Mouse (Mus musculus): ENCODE measurements around the gene Arhgap17. TPM values are rescaled to one million over a fixed set of nuclear protein-coding genes. Genes with fewer than 3 reads are reported as not detected.

Arhgap17 gene
- polyA plus RNA-seq, 1 experiment from 2014 or later: 20.3 TPM

DNA sequence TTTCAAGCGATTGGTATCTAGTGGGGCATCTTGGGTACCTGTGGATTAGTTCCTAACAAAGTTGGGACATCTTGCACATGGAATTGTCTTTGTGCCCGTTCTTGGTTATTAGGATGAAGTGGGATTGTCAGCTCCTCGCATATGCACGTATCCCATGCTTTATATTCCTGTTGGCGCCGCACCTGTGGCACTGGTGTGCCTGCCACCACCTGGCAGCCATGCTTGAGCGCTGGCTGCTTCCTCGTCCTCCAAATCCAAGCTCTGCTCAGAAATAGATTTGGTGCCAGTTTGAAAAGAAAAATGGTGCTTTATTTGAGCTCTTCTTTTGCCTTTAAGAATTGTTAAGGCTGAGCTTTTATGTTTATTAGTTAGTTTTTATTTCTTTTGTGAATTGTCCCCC is 28.2 kb upstream of the Arhgap17 start:
- Histone ChIP-seq H3K36me3 (peaks cover 32% of the 10 kb centered on the region; the same call in 1 of the 2 replicates), H3K27ac (no peak overlapping the region), H3K4me2 (no peak overlapping the region), H3K27me3 (no peaks in the 10 kb centered on the region), H3K9ac (replicated peaks) (no peak overlapping the region), H3K4me3 (replicated peaks) (no peak overlapping the region), H3K4me1 (replicated peaks) (no peaks in the 10 kb centered on the region), H3K9me3 (no peaks in the 10 kb centered on the region)
- no peak for ATAC-seq (ENCODE audit: insufficient number of reproducible peaks, insufficient read depth, low FRiP score, low TSS enrichment, low read depth)
- WGBS: 87% methylated on average over 8 of the region's 8 CpGs

DNA sequence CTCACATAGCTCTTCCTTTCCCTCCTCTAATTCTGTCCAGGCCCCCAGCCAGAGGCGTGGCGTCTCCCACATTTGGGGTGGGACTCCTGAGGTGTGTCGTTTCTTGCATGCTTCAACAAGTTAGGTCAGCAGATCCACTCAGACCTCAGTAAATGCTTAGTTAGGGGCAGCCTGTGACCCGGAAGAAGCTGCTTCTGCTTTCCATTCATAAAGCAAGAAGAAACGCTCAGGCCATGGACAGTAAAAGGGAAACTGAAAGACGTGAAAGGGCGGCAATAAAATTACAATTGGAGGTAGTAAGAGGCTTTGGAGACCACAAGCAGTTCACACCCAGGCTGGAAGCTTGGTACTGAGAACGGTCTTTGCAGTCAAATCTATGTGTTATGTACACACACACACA is 27.7 kb upstream of the Arhgap17 start:
- Histone ChIP-seq H3K9ac (replicated peaks) (no peak overlapping the region), H3K9me3 (no peaks in the 10 kb centered on the region), H3K27ac (no peak overlapping the region), H3K36me3 (peaks cover 29% of the 10 kb centered on the region), H3K4me2 (no peak overlapping the region), H3K4me1 (replicated peaks) (no peaks in the 10 kb centered on the region), H3K27me3 (no peaks in the 10 kb centered on the region), H3K4me3 (replicated peaks) (no peak overlapping the region)
- 72% methylated on average over 8 of the region's 8 CpGs for WGBS
- no peak for ATAC-seq (ENCODE audit: insufficient number of reproducible peaks, insufficient read depth, low FRiP score, low TSS enrichment, low read depth)

GRCm38 (mm10) chr7:123396900-123397299 is 27.2 kb upstream of the Arhgap17 start:
- ATAC-seq (ENCODE audit: insufficient number of reproducible peaks, insufficient read depth, low FRiP score, low TSS enrichment, low read depth): no peak
- H3K9me3 ChIP-seq: no peaks in the 10 kb centered on the region
- H3K27me3 ChIP-seq: no peaks in the 10 kb centered on the region
- H3K36me3 ChIP-seq: peaks cover 29% of the 10 kb centered on the region
- no peaks in the 10 kb centered on the region for H3K4me1 ChIP-seq (replicated peaks)
- no peak overlapping the region for H3K27ac ChIP-seq
- H3K4me2 ChIP-seq: no peak overlapping the region
- no peak overlapping the region for H3K9ac ChIP-seq (replicated peaks)
- 92% methylated on average over 5 of the region's 5 CpGs for WGBS
- no peak overlapping the region for H3K4me3 ChIP-seq (replicated peaks)

DNA sequence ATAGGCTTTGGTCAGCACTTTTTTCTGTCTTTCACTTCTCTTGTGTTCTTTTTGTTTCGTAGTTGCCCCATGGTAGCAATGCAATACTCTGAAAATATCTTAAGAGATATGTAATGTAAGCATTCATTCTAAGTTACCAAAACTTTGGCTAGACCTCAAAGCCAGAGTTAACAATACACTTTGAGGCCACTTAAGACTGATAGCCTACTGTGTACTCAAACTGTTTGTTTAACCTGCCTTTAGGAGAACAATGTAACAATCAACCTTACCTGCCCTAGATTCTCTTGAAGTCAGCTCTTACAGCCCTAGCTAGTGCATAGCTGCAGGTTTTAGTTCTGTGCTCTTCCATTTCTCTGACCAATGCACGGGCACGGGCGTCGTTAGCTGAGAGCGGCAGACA is 24.6 kb upstream of the Arhgap17 start:
- no peak overlapping the region for H3K4me3 ChIP-seq (replicated peaks)
- no peak overlapping the region for H3K9ac ChIP-seq (replicated peaks)
- H3K9me3 ChIP-seq: no peaks in the 10 kb centered on the region
- peaks cover 29% of the 10 kb centered on the region for H3K36me3 ChIP-seq
- ATAC-seq (ENCODE audit: insufficient number of reproducible peaks, insufficient read depth, low FRiP score, low TSS enrichment, low read depth): no peak
- H3K4me1 ChIP-seq (replicated peaks): no peaks in the 10 kb centered on the region
- H3K27me3 ChIP-seq: no peaks in the 10 kb centered on the region
- no peak overlapping the region for H3K4me2 ChIP-seq
- no peak overlapping the region for H3K27ac ChIP-seq
- WGBS: 92% methylated on average over 6 of the region's 6 CpGs

GRCm38 (mm10) chr7:123389686-123390280 is 20.1 kb upstream of the Arhgap17 start:
- H3K4me3 ChIP-seq (replicated peaks): no peak overlapping the region
- no peak overlapping the region for H3K4me2 ChIP-seq
- WGBS: 77% methylated on average over 6 of the region's 6 CpGs
- no peaks in the 10 kb centered on the region for H3K9me3 ChIP-seq
- H3K9ac ChIP-seq (replicated peaks): no peak overlapping the region
- no peaks in the 10 kb centered on the region for H3K27me3 ChIP-seq
- H3K27ac ChIP-seq: no peak overlapping the region
- no peaks in the 10 kb centered on the region for H3K4me1 ChIP-seq (replicated peaks)
- no peak for ATAC-seq (ENCODE audit: insufficient number of reproducible peaks, insufficient read depth, low FRiP score, low TSS enrichment, low read depth)
- H3K36me3 ChIP-seq: peaks cover 57% of the 10 kb centered on the region

DNA sequence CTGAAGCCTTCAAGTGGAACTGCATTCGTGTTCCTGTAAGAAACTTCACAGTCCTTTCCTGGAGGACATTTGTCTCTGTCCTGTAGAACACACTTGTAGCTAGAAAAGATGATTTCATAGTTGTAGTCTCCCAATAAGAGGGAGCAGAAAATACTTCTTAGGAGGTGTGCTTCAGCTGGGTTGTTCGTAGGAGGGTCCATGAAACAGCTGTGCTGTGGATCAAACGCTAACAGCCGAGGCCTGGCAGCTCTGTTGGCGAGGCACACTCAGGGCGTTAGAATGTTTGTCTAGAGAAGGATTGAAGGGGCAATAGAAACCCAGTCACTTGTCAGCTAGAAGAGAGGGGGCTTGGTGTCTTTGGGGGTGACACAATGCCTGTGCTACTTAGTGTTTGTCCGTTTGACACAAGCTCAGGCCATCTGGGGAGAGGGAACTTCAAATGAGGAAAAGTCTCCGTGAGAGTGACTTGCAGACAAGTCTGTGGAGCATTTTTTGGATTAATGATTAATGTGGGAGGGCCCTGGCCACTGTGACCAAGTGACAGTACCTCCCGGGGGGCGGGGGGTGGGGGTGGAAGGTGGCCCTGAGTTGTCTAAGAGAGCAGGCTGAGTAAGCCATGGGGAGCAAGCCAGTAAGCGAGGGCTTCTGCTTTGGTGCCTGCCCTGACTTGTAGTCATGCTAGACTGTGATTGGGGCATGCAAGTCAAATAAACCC is 16.1 kb upstream of the Arhgap17 start:
- no peak overlapping the region for H3K4me2 ChIP-seq
- H3K27ac ChIP-seq: no peak overlapping the region
- H3K27me3 ChIP-seq: no peaks in the 10 kb centered on the region
- ATAC-seq (ENCODE audit: insufficient number of reproducible peaks, insufficient read depth, low FRiP score, low TSS enrichment, low read depth): no peak
- whole genome bisulfite sequencing: 78% methylated on average over 11 of the region's 11 CpGs
- no peak overlapping the region for H3K4me3 ChIP-seq (replicated peaks)
- peaks cover 38% of the 10 kb centered on the region for H3K36me3 ChIP-seq
- no peaks in the 10 kb centered on the region for H3K4me1 ChIP-seq (replicated peaks)
- H3K9ac ChIP-seq (replicated peaks): no peak overlapping the region
- H3K9me3 ChIP-seq: no peaks in the 10 kb centered on the region

DNA sequence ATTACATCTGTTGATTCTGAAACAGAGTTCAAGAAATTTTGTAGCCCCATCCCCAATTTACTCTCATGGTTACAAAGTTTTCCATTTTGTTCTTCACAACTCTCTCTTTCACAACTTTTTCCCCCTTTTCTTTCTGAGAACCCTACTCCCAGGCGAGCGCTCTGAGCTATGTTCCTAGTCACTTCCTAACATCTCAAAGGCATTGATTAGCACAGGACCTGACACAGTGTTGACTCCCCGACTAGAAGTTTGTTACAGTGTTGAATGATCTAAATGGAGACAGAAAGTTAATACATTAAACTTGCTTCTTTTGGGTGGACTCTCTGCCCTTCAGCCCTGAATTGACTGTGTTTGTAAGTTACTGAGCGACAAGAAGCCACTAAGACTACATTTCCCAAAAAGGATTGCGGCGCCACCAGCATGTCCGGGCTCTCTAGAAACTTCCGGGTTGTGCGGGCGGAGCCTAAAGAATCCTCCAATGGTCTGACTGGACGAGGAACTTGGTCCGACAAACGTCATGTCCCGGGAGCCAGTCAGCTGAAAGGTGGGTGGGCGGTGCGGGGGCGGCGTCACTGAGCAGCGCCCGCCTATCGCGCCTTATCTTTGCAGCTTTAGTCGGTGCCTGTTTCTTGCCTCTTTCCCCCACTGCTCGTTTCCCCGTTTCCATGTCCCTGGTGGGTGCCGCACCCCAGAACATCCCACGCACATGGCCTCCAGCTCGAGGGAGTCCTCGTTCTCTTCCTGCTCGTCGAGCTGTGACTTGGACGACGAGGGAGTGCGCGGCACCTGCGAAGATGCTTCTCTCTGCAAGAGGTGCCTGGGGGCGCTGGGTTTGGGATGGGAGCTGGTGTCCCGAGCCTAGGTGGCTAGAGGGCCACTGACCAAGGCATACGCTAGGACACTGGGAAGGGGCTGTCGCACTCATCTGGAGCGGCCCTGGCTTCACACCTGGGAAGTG is 8.0 kb upstream of the Arhgap17 start:
- H3K9me3 ChIP-seq: no peaks in the 10 kb centered on the region
- no peaks in the 10 kb centered on the region for H3K36me3 ChIP-seq
- no peaks in the 10 kb centered on the region for H3K27me3 ChIP-seq
- H3K9ac ChIP-seq (replicated peaks): peak overlapping the region; percentile 76
- ATAC-seq (ENCODE audit: insufficient number of reproducible peaks, insufficient read depth, low FRiP score, low TSS enrichment, low read depth): peak; percentile 99
- 4% methylated on average over 41 of the region's 41 CpGs for WGBS
- peak overlapping the region; percentile 89 for H3K4me2 ChIP-seq
- H3K4me1 ChIP-seq (replicated peaks): peaks cover 16% of the 10 kb centered on the region
- H3K4me3 ChIP-seq (replicated peaks): peak overlapping the region; percentile 87
- no peak overlapping the region for H3K27ac ChIP-seq

- no peak overlapping the region for H3K9ac ChIP-seq (replicated peaks)
- no peak for ATAC-seq (ENCODE audit: insufficient number of reproducible peaks, insufficient read depth, low FRiP score, low TSS enrichment, low read depth)
- no peaks in the 10 kb centered on the region for H3K36me3 ChIP-seq
- 63% methylated on average over 3 of the region's 3 CpGs for WGBS
- H3K9me3 ChIP-seq: no peaks in the 10 kb centered on the region
- H3K4me2 ChIP-seq: no peak overlapping the region
- peaks cover 25% of the 10 kb centered on the region for H3K4me1 ChIP-seq (replicated peaks)
- no peaks in the 10 kb centered on the region for H3K27me3 ChIP-seq
- no peak overlapping the region for H3K27ac ChIP-seq
- H3K4me3 ChIP-seq (replicated peaks): no peak overlapping the region
Measured at GRCm38 (mm10) chr7:123371501-123371900, 1.8 kb upstream of the Arhgap17 start.

- Histone ChIP-seq H3K27me3 (no peaks in the 10 kb centered on the region), H3K4me1 (replicated peaks) (peaks cover 25% of the 10 kb centered on the region), H3K36me3 (no peaks in the 10 kb centered on the region), H3K4me3 (replicated peaks) (peak overlapping the region; percentile 74), H3K9ac (replicated peaks) (peak overlapping the region; percentile 71; the same call in 1 of the 2 replicates), H3K4me2 (peak overlapping the region; percentile 78), H3K27ac (peak overlapping the region; percentile 92), H3K9me3 (no peaks in the 10 kb centered on the region)
- ATAC-seq (ENCODE audit: insufficient number of reproducible peaks, insufficient read depth, low FRiP score, low TSS enrichment, low read depth): no peak
- WGBS: 43% methylated on average over 9 of the region's 9 CpGs
Measured at GRCm38 (mm10) chr7:123370700-123371099, 985 bp upstream of the Arhgap17 start.

DNA sequence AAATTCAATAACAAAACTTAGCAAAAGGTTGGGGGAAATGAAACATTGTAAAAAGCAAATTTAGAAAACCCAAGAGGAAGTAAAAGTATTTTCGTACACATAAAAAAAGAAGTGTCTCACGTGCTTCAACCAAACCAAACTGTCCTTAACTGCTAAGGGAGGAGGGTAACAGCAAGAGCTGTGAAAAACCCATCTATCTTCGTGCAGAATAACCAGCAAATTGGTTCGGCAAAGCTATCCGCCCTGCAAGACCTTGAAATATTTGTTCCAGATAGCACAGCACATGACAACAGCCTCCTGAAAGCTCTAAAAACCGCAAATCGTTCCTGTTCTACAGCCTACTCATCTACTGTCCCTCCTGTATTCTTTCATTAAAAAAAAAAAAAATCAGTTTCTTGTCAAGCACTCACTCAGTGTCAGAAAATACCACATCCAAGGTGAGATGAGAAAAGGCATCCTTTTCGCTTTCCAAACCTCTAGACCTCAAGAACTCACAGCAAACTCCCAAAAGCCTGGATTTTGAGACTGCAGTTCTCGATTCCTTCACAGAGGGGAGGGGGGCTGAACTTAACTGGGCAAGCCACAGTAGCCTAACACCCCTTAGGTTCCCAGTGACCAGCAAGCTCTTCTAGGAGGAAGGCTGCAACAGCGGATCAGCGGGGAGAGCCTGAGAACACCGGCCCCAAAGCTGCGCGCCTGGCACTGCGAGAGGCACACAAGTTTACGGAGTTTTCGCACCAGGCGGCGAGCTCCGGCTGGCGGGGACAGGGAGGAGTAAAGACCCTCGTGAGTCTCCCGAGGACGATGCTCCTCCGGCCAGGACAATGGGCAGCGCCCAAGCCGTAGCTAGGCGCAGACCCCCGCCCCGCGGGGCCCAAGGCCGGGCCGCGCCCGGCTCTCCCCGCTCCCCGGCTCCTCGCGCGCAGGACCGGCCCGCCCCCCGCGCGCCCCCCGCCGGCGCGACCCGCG is 653 bp downstream of the Arhgap17 start:
- H3K36me3 ChIP-seq: no peaks in the 10 kb centered on the region
- no peaks in the 10 kb centered on the region for H3K9me3 ChIP-seq
- H3K4me2 ChIP-seq: peak overlapping the region; percentile 78
- H3K27me3 ChIP-seq: no peaks in the 10 kb centered on the region
- H3K27ac ChIP-seq: peak overlapping the region; percentile 92
- H3K4me3 ChIP-seq (replicated peaks): peak overlapping the region; percentile 74
- H3K4me1 ChIP-seq (replicated peaks): peaks cover 32% of the 10 kb centered on the region
- H3K9ac ChIP-seq (replicated peaks): peak overlapping the region; percentile 81
- ATAC-seq (ENCODE audit: insufficient number of reproducible peaks, insufficient read depth, low FRiP score, low TSS enrichment, low read depth): peak; percentile 74; the same call in 1 of the 2 replicates
- WGBS: 2% methylated on average over 40 of the region's 51 CpGs

All from limb, embryonic 12.5 days (tissue).